Mouse (Mus musculus): Measurements from ENCODE around the gene Speg.

GRCm38 (mm10) chr1:75440661-75441060 lies 65.6 kb downstream of the Speg start:
- TF ChIP-seq ZC3H11A (IDR thresholded peaks at IDR 0.05; ENCODE audit: borderline replicate concordance, low read depth, low read length), result no peak
- TF ChIP-seq ZNF384 (IDR thresholded peaks at IDR 0.05; ENCODE audit: low read depth, low read length), result no peak
- TF ChIP-seq HCFC1 (IDR thresholded peaks at IDR 0.05; ENCODE audit: borderline replicate concordance, insufficient read depth, low read length), result no peak
- TF ChIP-seq MAFK (IDR thresholded peaks at IDR 0.05; ENCODE audit: insufficient read depth, low read depth, low read length), result no peak

Measured in ES-E14 (cell line).